Mouse (Mus musculus): ENCODE results near the gene Asb2.

The Asb2 gene

DNA sequence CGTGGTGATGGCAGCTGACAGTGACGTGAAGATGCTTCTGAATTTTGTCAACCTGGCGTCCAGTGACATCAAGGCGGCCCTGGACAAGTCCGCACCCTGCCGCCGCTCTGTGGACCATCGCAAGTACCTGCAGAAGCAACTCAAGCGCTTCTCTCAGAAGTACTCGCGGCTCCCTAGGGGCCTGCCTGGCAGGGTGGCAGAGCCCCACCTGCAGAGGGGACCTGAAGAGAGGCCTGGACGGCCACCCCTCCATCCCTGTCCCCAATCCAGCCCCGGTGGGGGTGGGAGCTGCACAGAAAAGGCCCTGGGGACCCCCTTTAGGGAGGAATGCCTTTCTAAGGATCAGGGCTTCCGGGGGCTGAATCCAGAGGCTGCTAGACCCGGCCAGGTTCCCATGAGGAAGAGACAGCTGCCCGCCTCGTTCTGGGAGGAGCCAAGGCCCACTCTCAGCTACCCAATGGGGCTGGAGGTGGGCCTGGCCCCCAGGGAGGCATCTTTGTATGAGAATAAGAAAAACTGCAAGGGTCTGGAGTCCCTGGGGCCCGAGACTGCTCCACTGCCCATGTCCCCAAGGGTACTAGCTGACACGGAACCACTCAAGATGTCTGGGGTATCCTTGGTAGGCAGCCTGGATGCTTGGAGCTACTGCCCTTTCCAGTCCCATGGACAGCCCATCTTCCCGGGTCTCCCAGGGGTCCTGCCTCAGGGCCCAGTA, 39.8 kb downstream of the Asb2 start:
- DNase-seq (ENCODE audit: low spot score), result no peak

DNA sequence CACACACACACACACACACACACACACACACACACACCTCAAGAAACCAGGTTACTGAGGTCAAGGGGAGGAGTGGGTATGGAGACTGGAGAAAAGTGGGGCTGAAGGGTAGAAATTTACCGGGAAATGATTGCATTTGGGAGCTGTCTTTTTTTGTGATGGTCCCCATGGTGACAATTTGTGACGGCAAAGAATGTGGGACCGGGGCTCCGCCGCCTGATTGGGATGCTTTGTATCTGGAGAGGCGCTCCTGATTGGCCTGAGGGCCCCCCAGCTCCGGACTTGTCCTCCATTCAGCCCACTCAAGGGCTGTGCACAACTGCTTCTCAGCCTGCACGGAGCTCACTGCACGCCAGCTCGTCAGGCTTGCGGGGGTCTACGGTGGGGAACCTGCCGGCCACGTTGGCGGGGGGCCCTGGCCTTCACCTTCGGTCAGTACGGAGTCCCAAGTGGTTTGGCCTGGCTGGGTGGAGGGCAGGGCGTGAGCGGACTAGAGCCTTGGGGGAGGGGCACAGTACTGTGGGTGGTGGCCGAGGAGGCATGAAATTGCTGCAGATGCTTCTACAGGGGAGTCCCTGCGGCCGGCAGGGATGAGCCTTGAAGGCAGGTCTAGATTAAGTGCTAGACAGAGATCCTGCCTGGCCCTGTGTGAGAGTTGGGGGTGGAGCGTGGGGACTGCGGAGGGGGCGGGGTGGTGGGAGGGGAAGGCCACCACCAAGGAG, 41.0 kb downstream of the Asb2 start:
- DNase-seq (ENCODE audit: low spot score), result no peak

DNA sequence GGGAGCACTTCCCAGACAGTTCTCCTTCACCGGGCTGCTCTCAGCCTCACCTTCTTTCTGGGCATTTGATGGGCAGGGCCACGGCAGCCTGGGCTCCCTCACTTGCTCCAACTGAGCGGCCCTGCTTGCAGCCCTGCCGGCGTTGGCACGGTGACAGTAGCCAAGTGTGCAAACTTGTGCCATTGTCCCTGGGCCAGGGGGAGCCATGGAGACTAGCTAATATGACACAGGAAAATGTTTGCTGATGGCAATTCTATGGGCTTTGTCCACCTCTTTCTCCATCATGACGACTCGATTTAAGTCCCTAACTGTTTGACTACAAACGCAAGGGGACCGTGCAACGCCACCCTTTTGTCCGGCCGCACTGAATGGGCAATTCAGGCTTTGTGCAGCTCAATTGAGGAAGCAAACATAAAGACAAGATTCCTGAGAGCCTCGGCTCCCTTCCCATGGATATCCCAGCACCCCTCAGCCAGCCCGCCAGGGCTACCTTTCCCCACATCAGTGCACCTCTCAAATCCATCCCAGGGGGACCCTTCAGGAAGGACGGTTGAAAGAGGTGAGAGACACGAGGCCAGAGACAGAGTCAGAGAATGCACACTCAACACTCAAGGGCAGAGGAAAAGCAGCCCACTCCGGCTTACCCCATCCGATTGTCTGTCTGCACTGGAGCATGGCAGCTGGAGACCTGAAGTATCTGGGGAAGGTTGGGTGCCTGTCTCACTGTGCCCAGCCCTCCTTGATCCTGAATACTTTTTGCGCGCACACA, 41.7 kb downstream of the Asb2 start:
- peak; percentile 38 for DNase-seq (ENCODE audit: low spot score)

- DNase-seq (ENCODE audit: low spot score), result no peak
These were observed 42.5 kb downstream of the Asb2 start for GRCm38 (mm10) chr12:103313274-103313673.

DNA sequence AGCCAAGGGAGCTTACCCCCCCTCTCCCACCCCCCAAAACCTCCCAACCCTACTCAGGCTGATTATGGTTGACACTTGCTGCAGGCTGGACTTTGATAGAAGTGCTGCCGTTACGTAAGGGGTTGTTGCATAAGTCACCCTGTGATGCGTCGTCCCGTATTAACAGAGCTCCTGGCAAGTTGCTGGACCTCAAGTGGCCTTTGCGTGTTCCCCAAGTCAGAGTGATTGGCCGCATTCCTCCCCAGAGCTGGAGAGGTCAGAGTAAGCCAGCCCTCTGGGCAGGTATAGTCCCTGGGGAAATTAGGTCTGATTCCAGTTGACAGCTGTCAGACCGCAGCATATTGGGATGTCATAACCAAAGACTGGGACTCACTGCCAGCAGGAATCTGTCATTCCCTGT, 43.9 kb downstream of the Asb2 start:
- peak; percentile 89 for DNase-seq (ENCODE audit: low spot score)

GRCm38 (mm10) chr12:103310744-103311267, 45.0 kb downstream of the Asb2 start, which contains the start of gene Fam181a:
TSS of gene Fam181a (plus strand) at chr12:103310975.
- DNase-seq (ENCODE audit: low spot score), result no peak

GRCm38 (mm10) chr12:103306720-103307119, 49.1 kb downstream of the Asb2 start:
- peak; percentile 24 for DNase-seq (ENCODE audit: low spot score)

GRCm38 (mm10) chr12:103306224-103306623, 49.6 kb downstream of the Asb2 start:
- DNase-seq (ENCODE audit: low spot score), result no peak

GRCm38 (mm10) chr12:103302960-103303359, 52.8 kb downstream of the Asb2 start:
- no peak for DNase-seq (ENCODE audit: low spot score)

GRCm38 (mm10) chr12:103301645-103302044, 54.2 kb downstream of the Asb2 start:
- DNase-seq (ENCODE audit: low spot score), result peak; percentile 55

DNA sequence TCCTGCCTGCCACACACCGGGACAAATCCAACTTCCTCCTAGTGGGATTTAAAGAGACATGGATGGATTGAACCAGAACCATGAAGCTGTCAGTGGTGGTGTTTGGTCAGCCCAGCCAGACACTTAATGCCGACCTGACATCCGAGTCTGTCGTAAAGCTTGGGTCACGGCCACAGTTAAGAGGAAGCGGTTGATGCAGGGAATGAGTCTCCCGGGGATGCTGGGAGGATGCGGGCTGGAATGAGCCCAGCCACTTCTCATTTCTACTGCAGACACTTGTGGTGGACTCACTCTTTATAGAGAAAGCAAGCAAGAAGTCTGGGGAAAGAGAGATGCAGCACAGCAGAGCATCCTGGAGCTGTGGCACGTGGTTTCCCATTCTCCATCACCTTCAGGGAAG, 55.3 kb downstream of the Asb2 start:
- DNase-seq (ENCODE audit: low spot score), result no peak

- DNase-seq (ENCODE audit: low spot score), result no peak
These were observed 59.5 kb downstream of the Asb2 start for GRCm38 (mm10) chr12:103296292-103296691.

DNA sequence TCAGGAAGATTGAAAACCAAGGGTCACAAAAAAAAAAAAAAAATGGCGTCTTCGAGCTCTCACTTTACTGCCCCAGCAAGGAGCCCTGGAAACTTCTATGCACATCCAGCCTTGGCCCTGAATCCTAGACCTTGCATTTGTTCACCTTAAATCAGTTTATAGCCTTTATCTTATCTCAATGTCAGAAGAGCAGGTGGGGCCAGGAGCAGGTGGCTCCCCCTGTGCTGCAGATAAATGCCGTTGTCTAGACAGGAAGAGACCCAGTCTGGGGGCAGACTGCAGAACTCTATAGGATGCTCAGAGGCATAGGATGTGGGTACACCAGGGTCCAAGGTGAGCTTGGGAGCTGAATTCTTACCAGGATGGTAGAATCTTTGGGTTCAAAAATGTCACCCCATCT, 63.4 kb downstream of the Asb2 start:
- DNase-seq (ENCODE audit: low spot score), result no peak

DNA sequence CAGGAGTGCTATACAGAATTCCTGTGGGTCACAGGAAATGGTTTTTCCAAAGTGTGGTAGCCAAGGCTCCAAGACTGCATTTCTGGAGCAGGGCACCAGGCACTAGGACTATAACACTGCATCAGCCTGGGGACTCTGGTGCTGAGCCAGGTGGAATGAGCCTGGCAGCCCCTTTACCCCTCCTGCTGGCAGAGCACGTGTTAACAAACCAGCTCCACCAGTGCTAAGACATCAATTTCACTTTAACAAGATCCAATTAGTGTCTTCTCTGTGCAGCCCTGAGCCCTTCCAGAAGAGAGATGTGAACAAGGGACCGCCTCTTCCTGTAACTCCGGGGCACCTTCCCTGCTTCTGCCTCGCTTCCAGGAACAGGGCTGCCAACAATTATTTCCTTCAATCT, 68.5 kb downstream of the Asb2 start:
- no peak for DNase-seq (ENCODE audit: low spot score)

DNA sequence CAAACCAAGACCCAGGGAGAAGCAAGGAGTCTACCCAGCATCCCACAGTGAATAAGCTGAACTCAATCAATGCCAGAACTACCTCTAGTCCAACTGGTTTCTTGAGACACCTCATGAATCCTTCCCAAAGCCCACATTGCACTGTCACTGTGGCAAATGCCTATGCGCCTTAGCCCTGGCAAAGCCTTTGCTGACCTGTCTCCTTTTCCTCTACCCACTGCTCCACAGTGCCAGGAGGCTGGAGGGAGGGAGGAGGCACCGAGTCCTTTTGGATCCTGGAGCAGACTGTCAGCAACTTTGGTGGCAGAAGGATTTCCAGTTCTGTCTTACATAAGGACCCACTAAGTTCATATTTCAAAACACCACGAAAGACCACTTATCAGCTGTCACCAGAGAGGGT, 72.4 kb downstream of the Asb2 start:
- no peak for DNase-seq (ENCODE audit: low spot score)

- no peak for DNase-seq (ENCODE audit: low spot score)
These were observed 72.9 kb downstream of the Asb2 start for GRCm38 (mm10) chr12:103282936-103283335.

DNA sequence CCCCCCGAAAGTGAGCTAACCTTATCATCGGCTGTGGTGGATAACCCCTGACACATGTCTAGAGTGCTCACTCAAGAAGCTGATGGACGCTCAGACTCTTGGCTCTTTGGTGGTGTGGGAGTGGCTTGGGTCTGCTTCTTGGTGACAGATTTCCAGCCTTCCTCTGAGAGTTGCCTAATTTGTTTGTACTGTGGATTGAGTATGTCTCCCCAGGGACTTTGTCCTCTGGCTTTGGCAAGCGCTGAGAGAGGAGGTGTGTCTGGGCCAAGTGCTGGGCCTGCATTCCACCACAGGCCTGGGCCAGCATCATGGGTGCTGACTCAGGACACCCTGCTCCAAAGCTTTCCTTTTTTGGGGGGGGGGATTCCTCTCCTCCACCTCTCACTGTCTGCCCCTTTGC, 73.9 kb downstream of the Asb2 start:
- DNase-seq (ENCODE audit: low spot score), result peak; percentile 78

GRCm38 (mm10) chr12:103281491-103281890, 74.3 kb downstream of the Asb2 start:
- no peak for DNase-seq (ENCODE audit: low spot score)

- no peak for DNase-seq (ENCODE audit: low spot score)
These were observed 79.4 kb downstream of the Asb2 start for GRCm38 (mm10) chr12:103276422-103276821.

DNA sequence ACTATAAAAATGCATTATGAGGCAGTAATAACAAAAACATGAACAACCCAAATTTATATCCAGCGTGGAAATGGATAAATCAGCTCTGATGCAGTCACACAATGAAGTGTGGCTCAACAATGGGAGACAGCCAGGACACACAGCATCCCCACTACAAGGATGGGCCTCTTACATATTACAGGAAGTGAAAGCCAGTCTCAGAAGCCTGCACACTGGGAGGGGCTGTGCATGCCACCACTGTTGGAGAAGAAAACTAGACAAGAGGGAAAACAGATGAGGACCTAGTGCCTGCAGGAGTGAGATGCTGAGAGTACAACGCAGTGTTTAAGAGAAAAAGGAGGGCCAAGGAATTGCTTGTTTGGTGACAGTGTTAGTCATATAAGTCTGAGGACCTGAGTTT, 82.1 kb downstream of the Asb2 start:
- no peak for DNase-seq (ENCODE audit: low spot score)

DNA sequence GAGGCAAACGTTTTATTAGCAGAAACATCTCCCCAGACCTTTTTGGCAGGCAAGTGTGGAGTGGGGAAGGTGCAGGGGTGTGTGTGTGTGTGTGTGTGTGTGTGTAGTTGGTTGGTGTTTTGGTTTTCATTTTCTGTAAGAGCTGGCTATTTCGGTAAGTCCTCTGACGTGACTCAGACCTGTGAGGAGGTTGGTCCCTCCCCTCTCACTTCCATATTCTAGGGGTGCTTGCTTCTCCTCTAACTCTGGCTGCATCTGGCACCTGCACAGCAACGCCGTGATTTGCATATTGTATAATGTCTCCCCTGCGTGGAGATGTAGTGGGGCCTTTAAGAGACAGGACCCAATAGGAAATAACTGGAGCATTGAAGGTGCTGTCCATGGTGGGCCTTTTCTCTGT, 82.8 kb downstream of the Asb2 start:
- no peak for DNase-seq (ENCODE audit: low spot score)

DNA sequence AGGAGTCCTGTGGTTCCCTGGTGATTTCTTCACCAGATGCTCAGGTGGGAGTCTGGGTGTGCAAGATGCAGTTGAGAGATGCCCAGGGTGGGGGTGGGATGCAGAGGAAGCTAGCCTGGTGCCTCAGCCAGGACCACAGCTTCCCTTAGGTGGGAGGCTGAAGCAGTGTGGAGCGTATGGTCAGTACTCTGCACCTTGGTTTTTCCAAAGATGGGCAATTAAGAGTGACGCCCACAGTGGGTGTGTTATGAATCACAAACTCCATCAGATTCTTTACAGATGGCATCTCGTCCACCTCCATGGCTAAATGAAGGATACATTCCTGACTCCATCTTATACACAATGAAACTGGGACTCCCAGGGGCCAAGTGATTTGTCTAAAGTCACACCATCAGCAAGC, 83.6 kb downstream of the Asb2 start:
- no peak for DNase-seq (ENCODE audit: low spot score)

All from lung, postnatal 25 days (tissue).